Mouse (Mus musculus) inflammation-experienced regulatory T-cells, adult 6 months (primary cell): Measurements from ENCODE around the gene Slc36a4. TPM values are rescaled to one million over a fixed set of nuclear protein-coding genes. Genes with fewer than 3 reads are reported as not detected.

ENCODE experiments used
- ATAC-seq: one replicate; pipeline ENCODE4 v1.8.0; 2017
- polyA plus RNA-seq, 3 experiments: library from polyadenylated mRNA; unstranded; fragments of 100-300 nt; shearing (Covaris generic); gene quantifications; one replicate each; pipeline ENCODE4 v1.2.1; 2017

Slc36a4 gene
- polyA plus RNA-seq: 1 to 10 TPM; 5.0 to 6.4 (median 6.3) TPM

DNA sequence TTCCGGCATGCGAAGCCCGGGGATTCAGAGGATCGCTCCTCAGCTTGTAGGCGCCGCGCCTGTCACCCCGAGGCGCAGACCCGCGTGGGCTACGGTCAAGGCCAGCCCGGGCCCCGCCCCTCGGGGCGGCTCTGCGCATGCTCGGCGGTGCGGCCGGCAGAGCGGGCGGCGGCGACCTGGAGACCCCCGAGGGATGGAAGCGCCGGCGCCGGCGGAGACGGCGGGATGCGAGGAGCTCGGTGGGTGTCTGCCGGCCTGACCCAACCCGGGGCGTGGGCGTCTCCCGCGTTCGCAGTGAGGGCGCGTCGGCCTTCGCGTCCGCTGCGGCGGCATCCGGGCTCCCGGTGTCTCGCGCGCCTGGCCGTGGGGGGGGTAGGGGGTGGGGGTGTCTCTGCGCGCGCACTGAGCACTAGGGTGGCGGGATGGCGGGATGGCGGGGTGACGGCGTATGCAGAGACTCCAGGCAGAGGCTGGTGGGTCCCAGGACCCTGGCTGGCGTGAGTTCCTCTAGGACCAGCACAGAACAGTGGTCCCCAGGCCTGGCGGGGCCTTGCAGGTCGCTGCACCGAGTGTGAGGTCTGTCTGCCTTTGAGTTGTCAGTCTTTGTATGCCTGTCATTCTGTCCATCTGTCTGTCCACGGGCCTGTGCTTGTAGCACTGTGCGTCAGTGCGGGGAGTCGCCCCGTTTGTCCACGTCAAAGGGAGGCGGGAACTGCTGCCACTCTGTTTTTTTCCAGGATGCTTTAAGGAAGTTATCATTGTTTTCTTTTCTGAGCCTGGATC lies at the start of gene Slc36a4:
Slc36a4 (plus strand) TSS at position 140 of the 783 bp plus-strand sequence.
- peak; percentile 59 for ATAC-seq

GRCm38 (mm10) chr9:15664606-15665005 lies 44.9 kb upstream of the Slc36a4 start:
- no peak for ATAC-seq

DNA sequence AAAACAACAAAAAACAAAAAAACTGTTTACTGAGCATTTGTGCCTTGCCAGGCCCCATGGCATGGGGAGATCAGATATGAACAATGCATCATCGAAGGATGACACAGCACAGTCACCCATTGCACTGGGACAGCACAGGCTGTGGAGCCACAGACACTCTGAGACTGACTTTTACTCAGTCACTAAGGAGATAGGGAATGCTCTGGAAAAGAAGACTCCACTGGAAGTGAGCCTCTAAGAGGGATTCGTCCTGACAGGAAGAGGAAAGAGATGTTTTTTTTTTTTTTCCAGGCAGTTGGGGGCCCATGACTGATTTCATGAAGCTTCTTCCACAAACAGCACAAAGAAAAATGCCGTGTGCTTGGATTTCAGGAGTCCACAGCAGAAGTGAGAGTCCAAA lies 40.1 kb upstream of the Slc36a4 start:
- no peak for ATAC-seq

GRCm38 (mm10) chr9:15670002-15670527 lies 39.5 kb upstream of the Slc36a4 start:
- ATAC-seq: no peak

- no peak for ATAC-seq
Observed at GRCm38 (mm10) chr9:15672251-15672650, 37.3 kb upstream of the Slc36a4 start.

- ATAC-seq: peak; percentile 77
Observed at GRCm38 (mm10) chr9:15681855-15682466, 27.6 kb upstream of the Slc36a4 start.

DNA sequence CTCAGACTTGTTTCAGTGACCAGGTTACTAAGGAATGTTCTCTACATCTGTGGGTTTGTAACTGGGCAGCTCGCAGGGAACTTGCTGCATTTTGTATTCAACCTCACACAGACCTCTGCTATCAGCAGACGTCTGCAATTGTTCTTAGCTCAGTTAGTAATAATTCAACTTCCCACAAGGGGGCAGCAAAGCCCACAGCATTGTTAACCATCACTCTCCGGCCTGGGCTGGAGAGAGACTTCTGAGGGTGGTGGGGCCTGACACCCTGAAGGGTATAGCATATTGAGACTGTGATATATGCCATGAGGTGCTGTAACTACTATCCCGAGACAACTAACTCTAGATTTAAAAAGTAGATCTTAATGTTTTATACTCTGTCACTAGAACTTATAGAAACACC lies 24.3 kb upstream of the Slc36a4 start:
- peak; percentile 80 for ATAC-seq

DNA sequence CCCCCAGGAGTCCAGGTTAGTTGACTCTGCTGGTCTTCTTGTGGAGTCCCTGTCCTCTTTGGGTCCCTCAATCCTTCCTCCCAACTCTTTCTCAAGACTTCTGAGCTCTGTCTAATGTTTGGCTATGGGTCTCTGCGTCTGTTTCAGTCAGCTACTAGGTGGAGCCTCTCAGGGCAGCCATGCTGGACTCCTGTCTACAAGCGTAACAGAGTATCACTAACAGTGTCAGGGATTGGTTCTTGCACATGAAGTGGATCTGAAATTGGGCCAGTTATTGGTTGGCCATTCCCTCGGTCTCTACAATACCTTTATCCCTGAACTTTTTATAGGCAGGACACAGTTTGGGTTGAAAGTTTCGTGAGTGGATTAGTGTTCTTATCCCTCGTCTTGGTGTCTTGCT lies 22.2 kb upstream of the Slc36a4 start:
- no peak for ATAC-seq

- no peak for ATAC-seq
Observed at GRCm38 (mm10) chr9:15693847-15694246, 15.7 kb upstream of the Slc36a4 start.

- ATAC-seq: no peak
Observed at GRCm38 (mm10) chr9:15694989-15695388, 14.5 kb upstream of the Slc36a4 start.

DNA sequence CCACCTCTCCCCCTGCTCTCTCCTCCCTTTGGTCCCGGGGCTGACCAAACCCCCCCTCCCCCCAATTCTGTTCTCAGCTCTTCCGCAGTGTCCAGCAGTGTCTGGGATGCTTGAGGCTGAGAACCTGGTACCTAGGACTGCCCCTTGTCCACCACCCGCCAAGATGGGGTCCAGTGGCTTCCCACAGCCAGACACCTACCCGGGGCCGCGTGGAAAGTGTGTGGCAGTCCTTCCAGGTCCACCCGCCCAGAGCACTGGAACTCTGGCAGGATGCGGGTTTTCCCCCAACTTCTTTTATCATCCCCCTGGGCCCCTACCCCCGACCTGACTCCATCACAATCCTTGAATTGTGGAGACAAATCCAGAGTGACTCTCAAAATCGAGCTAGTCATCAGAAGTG lies 3.8 kb upstream of the Slc36a4 start:
- no peak for ATAC-seq

DNA sequence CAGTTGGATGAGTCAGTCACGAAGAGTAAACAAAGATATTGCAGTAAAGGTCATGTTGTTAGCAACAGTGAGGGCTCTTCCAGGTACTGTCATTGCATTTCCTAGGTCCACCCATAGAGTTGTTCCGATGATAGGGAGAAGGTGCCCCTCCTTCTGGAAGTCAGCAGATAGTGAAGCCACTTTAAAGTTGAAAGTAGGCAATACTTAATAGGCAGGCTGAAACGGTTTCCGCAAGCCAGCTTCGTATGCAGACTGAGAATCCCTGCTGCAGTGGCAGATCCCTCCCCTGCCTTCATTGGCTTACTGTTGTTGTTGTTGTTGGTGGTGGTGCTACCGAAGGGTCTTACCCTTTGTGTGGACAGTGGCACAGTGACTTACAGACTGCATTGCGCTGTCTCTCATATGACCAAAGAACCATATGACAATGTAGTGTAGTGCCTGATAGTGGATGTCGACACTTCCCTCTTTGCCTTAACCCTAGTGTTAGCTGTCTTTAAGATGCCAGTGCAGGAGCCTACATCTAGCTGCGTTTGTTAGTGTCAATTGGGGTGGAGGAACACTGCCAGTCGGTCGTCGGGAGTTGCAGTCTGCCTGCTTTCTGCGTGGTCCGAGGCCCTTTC lies 449 bp upstream of the Slc36a4 start:
- ATAC-seq: peak; percentile 53

DNA sequence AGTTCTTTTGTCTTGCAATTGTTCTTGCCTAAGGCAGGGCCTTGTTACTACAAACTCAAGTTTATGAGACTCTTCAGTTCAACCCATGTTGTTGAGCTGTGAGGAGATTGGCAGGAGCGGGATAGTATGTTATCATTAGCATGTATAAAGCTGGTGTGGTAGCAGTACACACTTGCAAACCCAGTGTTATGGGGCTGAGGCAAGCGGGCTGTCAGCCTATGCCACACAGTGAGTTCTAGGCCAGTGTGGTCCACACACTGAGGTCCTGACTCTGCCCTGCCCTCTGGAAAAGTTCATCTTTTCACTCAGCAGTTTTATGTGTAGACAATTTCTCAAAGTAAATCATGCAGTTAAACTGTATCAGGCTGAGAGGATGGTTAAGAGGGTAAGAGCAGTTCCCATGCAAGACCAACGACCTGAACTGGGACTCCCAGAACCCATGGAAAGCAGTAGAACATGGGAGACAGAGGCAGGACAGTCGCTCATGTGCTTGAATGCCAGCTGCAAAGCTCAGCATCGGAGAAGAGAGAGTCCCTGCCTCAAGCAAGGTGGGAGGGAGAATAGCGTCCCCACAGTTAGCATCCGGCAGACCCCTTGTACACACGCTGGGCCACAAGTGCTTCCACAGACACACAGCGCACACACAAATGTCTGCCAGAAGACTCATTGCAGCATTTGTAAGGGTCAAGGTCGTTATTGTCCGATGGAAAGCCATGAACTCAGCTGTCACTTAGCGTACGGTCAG lies 1.5 kb downstream of the Slc36a4 start:
- ATAC-seq: no peak

- ATAC-seq: no peak
Observed at GRCm38 (mm10) chr9:15711676-15712075, 2.1 kb downstream of the Slc36a4 start.

- ATAC-seq: peak; percentile 67
Observed at GRCm38 (mm10) chr9:15714792-15715191, 5.3 kb downstream of the Slc36a4 start.

GRCm38 (mm10) chr9:15715193-15715989 lies 5.9 kb downstream of the Slc36a4 start:
- no peak for ATAC-seq

GRCm38 (mm10) chr9:15717363-15717762 lies 7.8 kb downstream of the Slc36a4 start:
- ATAC-seq: no peak

GRCm38 (mm10) chr9:15718295-15718694 lies 8.8 kb downstream of the Slc36a4 start:
- no peak for ATAC-seq

DNA sequence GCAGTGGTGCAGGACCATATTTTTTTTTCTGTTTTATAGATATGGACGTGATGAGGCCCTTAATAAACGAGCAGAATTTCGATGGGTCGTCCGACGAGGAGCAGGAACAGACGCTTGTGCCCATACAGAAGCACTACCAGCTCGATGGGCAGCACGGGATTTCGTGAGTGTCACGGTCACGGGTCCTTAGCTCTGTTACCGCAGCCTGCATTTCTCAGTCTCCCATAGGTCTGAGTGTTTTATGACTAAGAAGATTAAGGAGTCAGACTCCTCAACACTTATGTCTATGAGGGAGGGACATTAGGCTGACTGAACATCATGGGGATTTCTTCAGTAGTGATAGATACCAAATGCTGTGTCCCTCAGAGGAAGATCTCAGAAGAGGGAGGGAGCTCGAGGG lies 10.1 kb downstream of the Slc36a4 start:
- ATAC-seq: no peak

DNA sequence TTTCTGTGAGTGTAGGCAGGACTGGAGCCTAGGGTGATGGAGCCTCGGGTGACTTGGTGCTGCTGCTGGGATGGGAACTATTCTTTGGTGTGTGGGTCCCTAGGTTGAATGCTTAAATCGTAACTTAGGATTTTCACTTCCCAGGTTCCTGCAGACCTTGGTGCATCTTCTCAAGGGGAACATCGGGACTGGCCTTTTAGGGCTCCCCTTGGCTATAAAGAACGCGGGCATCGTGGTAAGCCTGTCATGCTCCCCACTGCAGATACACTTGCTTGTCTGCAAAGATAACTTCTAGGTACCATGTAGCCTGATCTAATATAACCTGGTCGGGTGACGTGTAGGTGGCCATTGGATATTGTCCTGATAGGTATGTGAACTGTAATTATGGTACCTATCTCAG lies 11.0 kb downstream of the Slc36a4 start:
- no peak for ATAC-seq

GRCm38 (mm10) chr9:15721226-15721833 lies 11.8 kb downstream of the Slc36a4 start:
- ATAC-seq: no peak

DNA sequence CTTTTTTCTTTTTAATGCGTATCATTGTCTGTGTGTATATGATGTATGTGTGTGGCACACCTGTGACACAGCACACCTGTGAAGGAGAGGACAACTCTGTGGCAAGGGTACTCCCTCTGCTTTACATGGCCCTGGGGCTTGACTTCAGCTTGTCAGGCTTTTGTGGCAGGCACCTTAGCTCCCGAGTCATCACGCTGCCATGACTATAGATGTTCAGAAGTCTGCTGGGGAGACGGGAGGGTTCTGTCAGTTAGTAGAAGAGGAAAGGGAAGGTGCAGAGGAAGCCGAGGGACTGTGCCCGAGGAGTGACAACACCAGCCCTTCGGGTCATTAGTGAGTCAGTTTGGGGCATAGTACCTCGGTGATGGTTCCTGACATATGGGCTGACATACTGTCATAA lies 13.0 kb downstream of the Slc36a4 start:
- no peak for ATAC-seq
